Mouse (Mus musculus): ENCODE results near the gene Gramd1a.
A peak's percentile ranks its signal among the peaks of the same experiment; 100 is the strongest.

GRCm38 (mm10) chr7:31094774-31095501 is 60.8 kb downstream of the Gramd1a start:
- TF ChIP-seq POLR2A (IDR thresholded peaks at IDR 0.05; ENCODE audit: low read depth, low read length) (no peak), CTCF (conservative IDR thresholded peaks at IDR 0.05; ENCODE audit: insufficient read depth, insufficient read length, low read depth, low read length) (peak; percentile 35; the same call in 1 of the 2 replicates)
